Mouse (Mus musculus) liver, adult (tissue): ENCODE measurements at regions not wholly inside any gene's neighbourhood (a gene's known extent, or its start where the extent isn't known, plus 50 kb on each side); places are given as distances from the start of the nearest gene placed in this dataset.

Experiments used
- GATA4 ChIP-seq: IDR thresholded peaks from 2 replicates; pipeline ENCODE4 v1.6.1; 2014; ENCODE audit warnings: mild to moderate bottlenecking, low read length; ENCODE audit not compliant: insufficient replicate concordance

GRCm38 (mm10) chr4:46257061-46257795 is 61.1 kb upstream of the Xpa start:
- TF ChIP-seq GATA4, result peak; percentile 62; the same call in 1 of the 2 replicates

GRCm38 (mm10) chr4:46258774-46259173 is 62.7 kb upstream of the Xpa start:
- TF ChIP-seq GATA4, result no peak

- no peak for TF ChIP-seq GATA4
These were observed 72.6 kb upstream of the Xpa start for GRCm38 (mm10) chr4:46268564-46269247.

DNA sequence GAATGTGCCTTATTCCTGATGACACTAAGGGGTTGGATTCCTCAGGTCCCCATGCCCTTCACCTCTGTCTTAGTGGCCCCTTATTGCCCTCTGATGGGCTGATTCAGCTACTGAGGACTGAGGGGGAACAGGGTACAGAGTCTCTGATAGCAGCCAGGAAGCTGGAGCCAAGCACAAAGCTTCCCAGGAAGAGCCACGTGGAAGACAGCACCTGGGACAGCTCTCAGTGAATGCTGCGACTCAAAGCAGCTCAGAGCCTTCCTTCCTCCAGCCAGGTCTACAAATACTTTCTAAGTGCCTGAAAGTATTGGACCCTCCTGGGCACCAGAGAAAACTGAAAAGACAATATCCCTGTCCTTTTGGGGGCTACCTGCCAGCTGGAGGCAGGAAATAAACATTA is 72.3 kb upstream of the Foxe1 start:
- TF ChIP-seq GATA4, result no peak

DNA sequence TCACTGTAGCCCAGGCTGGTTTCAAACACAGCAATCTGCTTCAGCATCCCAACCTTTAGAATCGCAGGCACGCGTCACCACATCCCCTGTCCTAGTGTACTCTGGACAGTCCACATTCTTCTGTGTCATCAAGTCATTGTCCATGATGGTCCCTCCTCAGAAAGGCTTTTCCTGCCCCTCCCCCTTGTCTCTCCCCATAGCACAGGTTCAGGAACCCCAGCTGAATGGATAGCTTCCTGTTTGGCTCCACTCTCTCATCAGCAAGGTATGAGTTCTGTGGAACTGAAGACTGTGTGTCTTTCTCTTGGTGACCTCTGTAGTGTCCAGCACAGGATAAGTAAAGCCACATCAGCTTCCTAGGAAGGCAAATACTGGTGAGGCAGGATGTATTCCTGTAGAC is 67.6 kb upstream of the Foxe1 start:
- no peak for TF ChIP-seq GATA4

DNA sequence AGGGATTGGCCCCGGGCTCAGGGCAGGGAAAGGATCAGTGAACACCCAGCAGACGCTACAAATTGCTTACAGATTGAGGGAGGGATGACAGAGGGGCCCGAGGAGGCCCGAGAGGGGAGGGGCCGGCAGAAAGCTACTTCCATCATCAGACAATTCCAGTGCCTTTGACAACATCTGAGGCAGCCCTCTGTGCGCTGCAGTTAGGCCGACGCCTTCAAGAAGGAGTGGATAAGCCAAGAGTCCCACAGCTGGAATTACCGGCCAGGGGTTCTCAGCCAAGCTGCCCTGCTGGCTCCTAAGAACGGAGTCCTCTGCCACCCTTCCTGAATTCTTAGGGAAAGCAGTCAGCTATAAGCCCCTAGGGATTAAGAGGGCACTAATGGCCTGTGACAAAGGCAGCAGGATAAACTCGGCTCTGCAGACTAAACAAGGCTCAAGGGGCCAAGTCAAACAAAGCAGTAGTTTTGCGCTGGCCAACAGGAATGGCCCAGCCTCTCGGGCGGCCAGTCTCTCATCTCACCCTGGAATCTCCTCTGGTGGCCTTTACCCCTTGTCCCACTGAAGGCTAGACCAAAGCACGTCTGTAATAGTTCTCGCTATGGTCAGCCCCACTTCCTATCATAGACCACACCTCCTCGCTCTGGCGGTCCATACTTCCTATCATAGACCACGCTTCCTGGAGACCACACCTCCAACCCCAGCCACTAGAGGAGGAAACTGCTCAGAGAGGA is 66.4 kb upstream of the Foxe1 start:
- no peak for TF ChIP-seq GATA4

- TF ChIP-seq GATA4, result no peak
These were observed 56.5 kb upstream of the Foxe1 start for GRCm38 (mm10) chr4:46286955-46287354.

DNA sequence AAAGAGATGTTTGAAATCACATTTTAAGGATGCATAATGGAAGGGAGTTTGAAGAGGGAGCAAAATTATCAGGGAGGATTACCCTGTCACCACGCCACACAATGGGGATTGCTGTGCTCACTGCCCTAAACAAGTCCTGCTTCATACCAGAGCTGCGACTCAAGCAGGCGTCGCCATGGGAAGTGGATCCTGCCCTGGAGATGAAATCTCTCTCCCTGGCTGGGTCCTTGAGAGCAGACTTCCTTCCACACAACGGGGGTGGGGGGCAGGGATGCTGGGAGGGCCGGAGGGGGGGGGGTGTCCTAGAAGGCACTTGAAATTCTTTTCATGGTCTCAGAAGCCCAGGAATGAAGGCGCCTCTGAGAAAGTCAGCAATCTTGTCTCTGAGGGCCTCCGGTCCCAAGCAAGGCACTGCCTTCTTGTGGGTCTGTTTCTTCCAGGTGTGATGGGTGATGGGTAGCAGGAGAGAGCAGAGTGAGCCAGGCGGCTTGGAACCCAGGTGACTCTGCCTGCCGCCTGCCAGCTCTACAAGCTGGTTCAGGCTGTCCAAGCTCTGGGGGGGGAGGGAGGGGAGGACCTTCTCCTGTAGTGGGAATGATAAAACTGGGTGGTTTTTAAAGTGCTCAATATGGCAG is 51.7 kb upstream of the Foxe1 start:
- no peak for TF ChIP-seq GATA4
